Mouse (Mus musculus): Measurements from ENCODE around the gene Atp4b. TPM values are rescaled to one million over a fixed set of nuclear protein-coding genes. Genes with fewer than 3 reads are reported as not detected.

Gene Atp4b
- polyA plus RNA-seq, 1 experiment: 12.8 TPM

Other genes with a start within 250 kb of the Atp4b start
- gene Lamp1, start 237.7 kb downstream of the Atp4b start, polyA plus RNA-seq (2012; ENCODE audit: insufficient read depth, insufficient read length, missing spikeins): 398 and 413 TPM in 2 replicates
- gene Grtp1, start 196.2 kb downstream of the Atp4b start, polyA plus RNA-seq (2012; ENCODE audit: insufficient read depth, insufficient read length, missing spikeins): 33.7 and 45.2 TPM in 2 replicates
- 15.6 and 22.8 TPM in 2 replicates for gene Adprhl1, start 142.7 kb downstream of the Atp4b start, polyA plus RNA-seq (2012; ENCODE audit: insufficient read depth, insufficient read length, missing spikeins)
- gene Dcun1d2, start 108.7 kb downstream of the Atp4b start, polyA plus RNA-seq (2012; ENCODE audit: insufficient read depth, insufficient read length, missing spikeins): 21.1 and 24.8 TPM in 2 replicates
- gene Tmco3, start 108.6 kb downstream of the Atp4b start, polyA plus RNA-seq (2012; ENCODE audit: insufficient read depth, insufficient read length, missing spikeins): 22.9 and 25.9 TPM in 2 replicates
- 32.5 and 34.6 TPM in 2 replicates for gene Tfdp1, start 58.1 kb downstream of the Atp4b start, polyA plus RNA-seq (2012; ENCODE audit: insufficient read depth, insufficient read length, missing spikeins)
- not detected in 2 replicates for gene Grk1, start 8.3 kb upstream of the Atp4b start, polyA plus RNA-seq (2012; ENCODE audit: insufficient read depth, insufficient read length, missing spikeins)
- gene Tmem255b, start 38.4 kb upstream of the Atp4b start, polyA plus RNA-seq (2012; ENCODE audit: insufficient read depth, insufficient read length, missing spikeins): 1.4 and 1.7 TPM in 2 replicates
- 29.5 and 31.0 TPM in 2 replicates for gene Gas6, start 97.7 kb upstream of the Atp4b start, polyA plus RNA-seq (2012; ENCODE audit: insufficient read depth, insufficient read length, missing spikeins)
- gene 1700029H14Rik, start 165.6 kb upstream of the Atp4b start, polyA plus RNA-seq (2012; ENCODE audit: insufficient read depth, insufficient read length, missing spikeins): not detected in 2 replicates

Measured in brown adipose tissue, adult 24 weeks (tissue).